Mouse (Mus musculus) hindbrain, embryonic 11.5 days (tissue): Measurements from ENCODE around the gene Dph1. TPM values are rescaled to one million over a fixed set of nuclear protein-coding genes. Genes with fewer than 3 reads are reported as not detected.

Experiments
- ATAC-seq: fragments of 200-750 bp; cut with Nextera tagmentation; 2 replicates; pipeline ENCODE4 v1.8.0; 2017; ENCODE audit warnings: mild to moderate bottlenecking, moderate TSS enrichment, moderate library complexity; ENCODE audit not compliant: low FRiP score
- DNase-seq: peaks from one replicate; pipeline ENCODE4 v3.0.0-alpha.2; 2015; ENCODE audit warnings: low spot score
- H3K27ac ChIP-seq: fragments of 300-500 bp; sonication (generic); 2 replicates; pipeline ENCODE4 v1.5.1; 2014; ENCODE audit warnings: mild to moderate bottlenecking, low read depth, low read length
- H3K27me3 ChIP-seq: fragments of 300-500 bp; sonication (generic); 2 replicates; pipeline ENCODE4 v1.6.1; 2014; ENCODE audit warnings: mild to moderate bottlenecking, low read length, moderate library complexity, mixed read lengths; ENCODE audit not compliant: control insufficient read depth, insufficient read depth
- H3K36me3 ChIP-seq: fragments of 300-500 bp; sonication (generic); 2 replicates; pipeline ENCODE4 v1.6.1; 2014; ENCODE audit warnings: mild to moderate bottlenecking, low read length, moderate library complexity, mixed read lengths; ENCODE audit not compliant: control insufficient read depth, insufficient read depth
- H3K4me1 ChIP-seq: fragments of 300-500 bp; sonication (generic); replicated peaks from 2 replicates; pipeline ENCODE4 v1.6.1; 2014; ENCODE audit warnings: low read length, mixed read lengths; ENCODE audit not compliant: control insufficient read depth, insufficient read depth
- H3K4me2 ChIP-seq: fragments of 300-500 bp; sonication (generic); replicated peaks from 2 replicates; pipeline ENCODE4 v1.6.1; 2014; ENCODE audit warnings: mild to moderate bottlenecking, low read depth, low read length
- H3K4me3 ChIP-seq: fragments of 300-500 bp; sonication (generic); 2 replicates; pipeline ENCODE4 v1.5.1; 2014; ENCODE audit warnings: low read depth, low read length
- H3K9ac ChIP-seq: fragments of 300-500 bp; sonication (generic); 2 replicates; pipeline ENCODE4 v1.6.1; 2014; ENCODE audit warnings: low read depth, low read length
- H3K9me3 ChIP-seq: fragments of 300-500 bp; sonication (generic); 2 replicates; pipeline ENCODE4 v1.6.1; 2016; ENCODE audit warnings: low read length; ENCODE audit not compliant: control insufficient read depth
- WGBS: fragments of 180-500 bp; shearing (Covaris S2); extraction: QIAGEN DNeasy Blood & Tissue Kit; methylation state at CpG from one replicate; pipeline ENCODE4 v1.1.7; 2014; 5-methylcytosine and 5-hydroxymethylcytosine counted together
- microRNA counts: library from miRNA; unstranded; fragments of <30 nt; microRNA quantifications from one replicate; lab custom pipeline; 2015
- polyA plus RNA-seq: library from polyadenylated mRNA; unstranded; fragments of >200 nt; fragmentation: Nextera tagmentation; extraction: Ambion mirVana; gene quantifications from 2 replicates; pipeline ENCODE4 v1.2.1, GENCODE M21; 2014

Dph1 gene
- polyA plus RNA-seq, 1 experiment from 2014 or later, result 14.1 TPM

GRCm38 (mm10) chr11:75132278-75132677, 58.8 kb downstream of the Dph1 start:
- Histone ChIP-seq H3K27me3 (no peaks in the 10 kb centered on the region), H3K4me1 (0 out of 2 replicates have a peak, but pooled peaks cover 2% of the 10 kb centered on the region), H3K9me3 (no peaks in the 10 kb centered on the region), H3K27ac (no peak overlapping the region), H3K4me2 (no peak overlapping the region), H3K36me3 (no peaks in the 10 kb centered on the region), H3K4me3 (no peak overlapping the region), H3K9ac (no peak overlapping the region)
- ATAC-seq, result no peak
- DNase-seq, result no peak
- WGBS, result 86% methylated on average over 5 of the region's 5 CpGs

DNA sequence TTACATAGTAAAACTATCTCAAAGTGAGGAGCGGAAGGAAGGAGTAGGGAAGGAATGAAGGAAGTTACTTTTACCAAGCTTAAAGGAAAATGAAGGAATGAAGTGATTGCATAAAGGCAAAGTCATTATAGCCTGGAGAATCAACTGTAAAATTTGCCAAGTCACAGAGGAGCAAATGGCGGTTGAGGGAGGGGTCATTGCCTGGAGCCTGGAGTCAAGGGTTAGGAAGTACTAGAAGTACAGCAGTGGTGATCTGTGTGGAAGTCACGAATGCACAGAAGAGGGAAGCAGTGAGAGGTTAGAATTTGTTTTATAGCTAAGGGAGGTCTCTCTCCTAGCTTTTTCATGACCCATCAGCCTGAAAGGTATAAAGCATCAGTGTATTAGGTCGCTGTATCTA, 59.7 kb downstream of the Dph1 start:
- H3K9me3 ChIP-seq, result no peaks in the 10 kb centered on the region
- no peak for ATAC-seq
- no peak for DNase-seq
- H3K36me3 ChIP-seq, result no peaks in the 10 kb centered on the region
- H3K27me3 ChIP-seq, result no peaks in the 10 kb centered on the region
- no peak overlapping the region for H3K4me3 ChIP-seq
- no peak overlapping the region for H3K27ac ChIP-seq
- no peak overlapping the region for H3K9ac ChIP-seq
- 86% methylated on average over 4 of the region's 4 CpGs for WGBS
- no peaks in the 10 kb centered on the region for H3K4me1 ChIP-seq
- H3K4me2 ChIP-seq, result no peak overlapping the region

DNA sequence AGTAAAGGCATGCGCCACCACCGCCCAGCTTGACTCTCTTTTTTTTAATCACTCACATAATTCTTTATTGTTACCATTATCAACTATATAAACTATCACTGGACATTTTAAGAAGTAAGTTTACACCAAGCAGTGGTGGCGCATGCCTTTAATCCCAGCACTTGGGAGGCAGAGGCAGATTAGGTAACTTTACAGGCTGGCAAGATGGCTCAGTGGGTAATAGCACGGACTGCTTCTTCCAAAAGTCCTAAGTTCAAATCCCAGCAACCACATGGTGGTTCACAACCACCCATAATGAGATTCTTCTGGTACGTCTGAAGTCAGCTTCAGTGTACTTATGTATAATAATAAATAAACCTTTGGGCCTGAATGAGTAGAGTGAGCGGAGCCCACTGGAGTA, 61.6 kb downstream of the Dph1 start:
- Histone ChIP-seq H3K4me2 (no peak overlapping the region), H3K4me3 (no peak overlapping the region), H3K9ac (no peak overlapping the region), H3K27me3 (no peaks in the 10 kb centered on the region), H3K36me3 (no peaks in the 10 kb centered on the region), H3K27ac (no peak overlapping the region), H3K9me3 (no peaks in the 10 kb centered on the region), H3K4me1 (no peaks in the 10 kb centered on the region)
- 94% methylated on average over 6 of the region's 6 CpGs for WGBS
- no peak for DNase-seq
- ATAC-seq, result no peak

MicroRNAs encoded within 50 kb of the gene (microRNA counts, 519-probe panel; counts per million panel counts)
- microRNA mmu-miR-132 (lab: Ali Mortazavi, UCI) (3,299 counts per million, percentile 19 among the panel's probes with 10 or more counts), microRNA mmu-miR-212 (lab: Ali Mortazavi, UCI) (not detected)

Other genes with a start within 250 kb of the Dph1 start
- gene Hic1, start 21.7 kb downstream of the Dph1 start, polyA plus RNA-seq, result 0.90 and 1.5 TPM in 2 replicates
- gene Ovca2, start 12.4 kb downstream of the Dph1 start, polyA plus RNA-seq, result 28.0 and 31.0 TPM in 2 replicates
- gene Rtn4rl1, start 2.5 kb upstream of the Dph1 start, polyA plus RNA-seq, result 2.4 and 2.8 TPM in 2 replicates
- gene Rpa1, start 157.1 kb upstream of the Dph1 start, polyA plus RNA-seq, result 100 and 105 TPM in 2 replicates
- gene Smyd4, start 157.2 kb upstream of the Dph1 start, polyA plus RNA-seq, result 11.7 and 13.9 TPM in 2 replicates
- 90.5 and 91.3 TPM in 2 replicates for gene Serpinf1, start 231.5 kb upstream of the Dph1 start, polyA plus RNA-seq
- gene Serpinf2, start 248.3 kb upstream of the Dph1 start, polyA plus RNA-seq, result 0.36 TPM in 1 of 2 replicates, not detected in the other